Mouse (Mus musculus) neural tube, embryonic 11.5 days (tissue): ENCODE results near the gene Egln3. TPM values are rescaled to one million over a fixed set of nuclear protein-coding genes. Genes with fewer than 3 reads are reported as not detected.

Experiments used
- ATAC-seq: fragments of 200-750 bp; cut with Nextera tagmentation; 2 replicates; pipeline ENCODE4 v1.8.0; 2017; ENCODE audit warnings: moderate number of reproducible peaks, mild to moderate bottlenecking, moderate TSS enrichment, moderate library complexity; ENCODE audit not compliant: insufficient read depth, low FRiP score, low TSS enrichment
- DNase-seq: peaks from one replicate; pipeline ENCODE4 v3.0.0-alpha.2; 2015; ENCODE audit warnings: low spot score
- H3K27ac ChIP-seq: fragments of 300-500 bp; sonication (generic); 2 replicates; pipeline ENCODE4 v1.5.1; 2014; ENCODE audit warnings: low read depth, mild to moderate bottlenecking, low read length
- H3K27me3 ChIP-seq: fragments of 300-500 bp; sonication (generic); 2 replicates; pipeline ENCODE4 v1.6.1; 2014; ENCODE audit warnings: mild to moderate bottlenecking, low read length, mixed read lengths; ENCODE audit not compliant: control insufficient read depth, insufficient read depth
- H3K36me3 ChIP-seq: fragments of 300-500 bp; sonication (generic); 2 replicates; pipeline ENCODE4 v1.6.1; 2014; ENCODE audit warnings: mild to moderate bottlenecking, low read length, moderate library complexity, mixed read lengths; ENCODE audit not compliant: control insufficient read depth, insufficient read depth
- H3K4me1 ChIP-seq: fragments of 300-500 bp; sonication (generic); 2 replicates; pipeline ENCODE4 v1.6.1; 2014; ENCODE audit warnings: low read length, mixed read lengths; ENCODE audit not compliant: control insufficient read depth, insufficient read depth
- H3K4me2 ChIP-seq: fragments of 300-500 bp; sonication (generic); 2 replicates; pipeline ENCODE4 v1.6.1; 2014; ENCODE audit warnings: low read depth, mild to moderate bottlenecking, moderate library complexity
- H3K4me3 ChIP-seq: fragments of 300-500 bp; sonication (generic); 2 replicates; pipeline ENCODE4 v1.5.1; 2014; ENCODE audit warnings: low read depth, low read length
- H3K9ac ChIP-seq: fragments of 300-500 bp; sonication (generic); 2 replicates; pipeline ENCODE4 v1.6.1; 2014; ENCODE audit warnings: mild to moderate bottlenecking, low read length
- H3K9me3 ChIP-seq: fragments of 300-500 bp; sonication (generic); 2 replicates; pipeline ENCODE4 v1.6.1; 2016; ENCODE audit warnings: low read length; ENCODE audit not compliant: control insufficient read depth
- WGBS: fragments of 180-500 bp; shearing (Covaris S2); extraction: QIAGEN DNeasy Blood & Tissue Kit; methylation state at CpG from one replicate; pipeline ENCODE4 v1.1.7; 2014; 5-methylcytosine and 5-hydroxymethylcytosine counted together
- polyA plus RNA-seq: library from polyadenylated mRNA; unstranded; fragments of >200 nt; fragmentation: Nextera tagmentation; extraction: Ambion mirVana; gene quantifications from 2 replicates; pipeline ENCODE4 v1.2.1, GENCODE M21; 2014

Egln3 gene
- polyA plus RNA-seq, 1 experiment from 2014 or later: 5.1 TPM

DNA sequence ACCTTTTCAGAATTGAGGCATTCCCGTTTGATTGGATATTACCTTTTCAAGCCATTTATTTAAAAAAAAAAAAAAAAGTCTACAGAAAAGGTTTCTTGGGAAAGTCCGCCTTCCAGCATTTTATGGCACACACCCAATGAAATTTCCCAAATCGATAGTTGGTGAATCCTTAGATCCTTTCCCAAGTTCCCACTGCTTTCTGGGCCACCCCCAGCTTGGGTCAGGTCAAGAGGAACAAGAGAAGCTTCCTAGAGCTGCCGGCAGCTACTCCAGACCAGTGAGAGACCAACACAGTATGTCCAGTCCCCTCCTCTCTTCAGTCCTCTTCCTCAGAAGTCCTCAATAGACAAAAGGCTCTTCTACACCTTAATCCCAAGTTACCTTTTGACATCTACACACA is 40.5 kb downstream of the Egln3 start:
- ATAC-seq (no peak), DNase-seq (no peak)
- H3K36me3 ChIP-seq: no peaks in the 10 kb centered on the region
- peaks cover 13% of the 10 kb centered on the region for H3K4me1 ChIP-seq
- no peaks in the 10 kb centered on the region for H3K27me3 ChIP-seq
- peak overlapping the region; percentile 48 for H3K4me2 ChIP-seq
- no peaks in the 10 kb centered on the region for H3K9me3 ChIP-seq
- no peak overlapping the region for H3K27ac ChIP-seq
- WGBS: 13% methylated on average over 4 of the region's 4 CpGs
- peak overlapping the region; percentile 25 for H3K4me3 ChIP-seq
- no peak overlapping the region for H3K9ac ChIP-seq

DNA sequence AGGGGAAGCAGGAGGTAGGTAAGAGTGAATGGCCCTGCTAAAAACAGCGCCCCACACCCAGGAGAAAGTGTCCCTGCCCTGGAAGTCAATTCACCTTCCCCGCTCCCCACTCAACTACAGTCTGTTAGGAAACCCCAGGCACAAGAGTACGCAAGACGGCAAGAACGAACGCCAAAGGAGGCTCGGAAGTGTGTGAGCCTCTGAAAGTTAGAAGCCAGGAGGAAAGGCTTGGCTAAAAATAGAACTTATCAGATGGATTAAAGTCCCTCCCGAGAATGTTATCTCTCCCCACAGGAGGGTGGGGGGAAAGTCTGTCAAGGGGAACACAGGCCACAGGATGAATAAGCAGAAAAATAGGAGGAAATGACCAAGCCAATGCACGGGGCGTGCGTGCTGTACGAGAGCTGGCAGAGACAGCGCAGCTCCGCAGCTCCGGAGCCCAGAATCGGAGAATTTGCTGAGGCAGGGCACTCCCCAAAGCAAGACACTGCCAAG is 41.0 kb downstream of the Egln3 start:
- Histone ChIP-seq H3K4me1 (peaks cover 13% of the 10 kb centered on the region), H3K27ac (no peak overlapping the region), H3K36me3 (no peaks in the 10 kb centered on the region), H3K4me2 (peak overlapping the region; percentile 48), H3K9ac (peak overlapping the region; percentile 35), H3K4me3 (peak overlapping the region; percentile 25), H3K27me3 (no peaks in the 10 kb centered on the region), H3K9me3 (no peaks in the 10 kb centered on the region)
- DNase-seq (peak; percentile 55), ATAC-seq (no peak)
- 0% methylated on average over 16 of the region's 16 CpGs for whole genome bisulfite sequencing

DNA sequence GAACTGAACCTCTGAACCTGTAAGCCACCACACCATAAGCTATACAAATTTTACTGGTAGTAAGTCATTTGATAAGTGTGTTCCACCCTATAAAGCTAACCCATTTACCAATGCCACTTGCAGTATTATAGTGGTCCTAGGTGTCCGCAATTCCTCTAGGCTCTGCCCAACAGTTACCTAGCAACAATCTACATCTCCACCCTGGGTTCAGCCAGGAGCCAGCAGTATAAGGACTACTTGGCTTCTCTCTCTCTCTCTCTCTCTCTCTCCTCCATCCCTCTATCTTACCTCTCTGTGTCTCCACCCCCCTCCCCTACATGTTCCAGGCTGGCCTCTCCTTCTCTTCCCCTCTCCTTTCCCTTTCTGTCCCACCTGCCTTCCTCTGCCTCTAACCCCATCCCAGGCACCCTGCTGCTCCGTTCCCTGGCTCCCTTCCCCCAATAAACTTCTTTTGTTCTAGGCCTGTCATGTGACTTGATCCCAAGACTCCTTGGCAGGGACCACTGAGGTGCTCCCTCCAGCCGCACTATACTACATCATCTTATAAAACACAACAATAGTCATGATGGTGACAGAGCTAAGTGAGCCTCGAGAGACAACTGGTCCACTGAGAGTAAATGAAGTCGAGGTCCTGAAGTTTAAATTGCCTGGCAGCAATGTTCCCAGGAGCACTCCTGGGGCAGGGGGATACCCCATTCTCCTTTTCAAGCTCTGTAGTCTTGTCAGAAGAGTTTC is 42.0 kb downstream of the Egln3 start:
- Histone ChIP-seq H3K9me3 (no peaks in the 10 kb centered on the region), H3K27ac (no peak overlapping the region), H3K9ac (no peak overlapping the region), H3K4me1 (peaks cover 13% of the 10 kb centered on the region), H3K36me3 (no peaks in the 10 kb centered on the region), H3K27me3 (no peaks in the 10 kb centered on the region), H3K4me3 (no peak overlapping the region), H3K4me2 (no peak overlapping the region)
- DNase-seq (no peak), ATAC-seq (no peak)
- 16% methylated on average over 5 of the region's 5 CpGs for WGBS

DNA sequence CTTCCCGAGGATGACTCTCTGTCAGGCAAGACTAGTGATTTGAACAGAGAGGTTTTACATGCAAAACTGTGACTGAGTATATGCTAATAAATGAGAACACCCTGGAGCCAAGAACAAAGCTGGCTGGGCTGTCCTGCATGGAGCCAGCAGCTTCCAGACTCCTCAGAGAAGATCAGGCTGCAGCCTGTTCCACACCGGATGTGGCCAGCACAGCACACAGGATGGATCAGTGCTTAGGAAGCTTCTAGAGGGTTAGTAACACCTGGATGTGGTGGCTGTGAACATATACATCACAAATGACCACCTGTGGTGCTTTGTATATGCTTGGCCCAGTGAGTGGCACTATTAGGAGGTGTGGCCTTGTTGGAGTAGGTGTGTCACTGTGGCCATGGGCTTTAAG is 43.4 kb downstream of the Egln3 start:
- no peak overlapping the region for H3K4me3 ChIP-seq
- H3K4me1 ChIP-seq: peaks cover 13% of the 10 kb centered on the region
- H3K9ac ChIP-seq: no peak overlapping the region
- H3K27me3 ChIP-seq: no peaks in the 10 kb centered on the region
- no peaks in the 10 kb centered on the region for H3K36me3 ChIP-seq
- H3K9me3 ChIP-seq: no peaks in the 10 kb centered on the region
- no peak overlapping the region for H3K27ac ChIP-seq
- no peak overlapping the region for H3K4me2 ChIP-seq
- WGBS: 89% methylated on average over 2 of the region's 2 CpGs
- ATAC-seq (no peak), DNase-seq (no peak)

DNA sequence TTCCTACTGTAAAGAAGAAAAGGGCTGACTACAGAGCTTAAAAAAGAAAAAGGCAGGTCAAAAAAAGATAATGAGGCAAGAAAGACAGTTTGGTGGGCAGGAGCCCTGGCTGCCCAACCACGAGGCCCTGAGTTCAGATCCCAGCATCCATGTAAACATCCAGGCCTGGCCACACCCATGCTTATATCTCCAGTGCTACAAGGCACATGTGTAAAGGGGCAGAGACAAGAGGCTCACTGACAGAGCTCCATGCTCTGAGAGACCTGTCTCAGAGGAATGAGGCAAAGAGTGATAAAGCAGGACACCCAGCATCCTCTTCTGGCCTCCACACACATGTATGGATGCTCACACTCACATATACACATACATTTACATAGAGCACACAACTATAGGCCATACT is 48.9 kb downstream of the Egln3 start:
- no peaks in the 10 kb centered on the region for H3K4me1 ChIP-seq
- 88% methylated on average over 1 of the region's 1 CpGs for WGBS
- H3K4me3 ChIP-seq: no peak overlapping the region
- H3K4me2 ChIP-seq: no peak overlapping the region
- ATAC-seq (no peak), DNase-seq (no peak)
- no peak overlapping the region for H3K27ac ChIP-seq
- no peak overlapping the region for H3K9ac ChIP-seq
- no peaks in the 10 kb centered on the region for H3K9me3 ChIP-seq
- no peaks in the 10 kb centered on the region for H3K36me3 ChIP-seq
- H3K27me3 ChIP-seq: no peaks in the 10 kb centered on the region

DNA sequence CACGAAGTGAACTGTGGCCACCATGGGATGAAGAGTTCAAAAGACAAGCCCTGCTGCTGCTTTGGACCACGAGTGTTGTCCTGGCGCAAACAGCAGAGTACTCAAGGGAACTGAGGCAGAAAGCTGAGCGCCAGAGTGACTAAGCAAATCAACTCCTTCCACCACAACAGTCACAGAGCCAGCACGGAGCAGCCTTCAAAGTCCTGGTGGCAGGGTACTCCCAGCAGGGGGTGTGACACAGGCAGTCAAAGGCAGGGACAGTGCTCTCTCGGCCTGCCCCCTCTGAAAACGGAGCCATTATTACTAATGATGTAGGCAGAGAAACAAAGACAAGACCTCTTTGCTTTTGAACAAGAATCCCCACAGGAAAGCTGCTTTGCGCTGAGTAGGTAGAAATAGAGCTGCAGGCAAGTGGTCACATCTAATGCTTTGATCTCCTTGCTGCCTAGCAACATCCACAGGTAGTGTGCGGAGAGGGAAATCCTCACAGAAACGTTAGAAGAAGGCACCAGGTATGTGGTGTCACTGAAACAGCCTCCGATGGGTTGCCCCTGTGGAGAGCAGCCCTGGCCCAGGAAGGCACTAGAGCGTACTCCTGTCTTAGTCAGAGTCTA is 56.6 kb downstream of the Egln3 start:
- ATAC-seq: no peak
- no peak for DNase-seq
- WGBS: 23% methylated on average over 12 of the region's 12 CpGs
- Histone ChIP-seq H3K4me3 (no peak overlapping the region), H3K4me1 (no peaks in the 10 kb centered on the region), H3K9me3 (no peaks in the 10 kb centered on the region), H3K27ac (no peak overlapping the region), H3K9ac (no peak overlapping the region), H3K4me2 (no peak overlapping the region), H3K36me3 (no peaks in the 10 kb centered on the region), H3K27me3 (no peaks in the 10 kb centered on the region)
